Mouse (Mus musculus): ENCODE measurements around the gene Gm10330.
"Not testable (repeated sequence)": the region's sequence is repeated elsewhere in the genome, so short reads cannot be mapped to it uniquely, and the experiment has no call there.

Gene Gm10330

GRCm38 (mm10) chr12:23780165-23780564 lies at the start of gene Gm10330:
TSS of gene Gm10330 (minus strand) at chr12:23780265.
- not testable (repeated sequence) for DNase-seq (ENCODE audit: low spot score)

- not testable (repeated sequence) for DNase-seq (ENCODE audit: low spot score)
Observed at GRCm38 (mm10) chr12:23800776-23801175, 20.7 kb upstream of the Gm10330 start.

- not testable (repeated sequence) for DNase-seq (ENCODE audit: low spot score)
Observed at GRCm38 (mm10) chr12:23800366-23800765, 20.3 kb upstream of the Gm10330 start.

Data from layer of hippocampus, adult 9-10 months (tissue).